Mouse (Mus musculus) embryonic fibroblast, embryonic 13.5 days (primary cell): ENCODE data around the gene Irak3. TPM values are rescaled to one million over a fixed set of nuclear protein-coding genes. Genes with fewer than 3 reads are reported as not detected.

Experiments used
- H3K27ac ChIP-seq: 2 replicates; pipeline ENCODE4 v1.5.1; 2012; ENCODE audit warnings: low read length, control low read depth, inconsistent platforms; ENCODE audit not compliant: insufficient read depth
- H3K4me1 ChIP-seq: 2 replicates; pipeline ENCODE4 v1.6.1; 2011; ENCODE audit warnings: low read length; ENCODE audit not compliant: control insufficient read depth, insufficient read depth
- H3K4me3 ChIP-seq: 2 replicates; pipeline ENCODE4 v1.5.1; 2011; ENCODE audit warnings: mild to moderate bottlenecking, control low read depth, low read length; ENCODE audit not compliant: insufficient read depth
- CTCF ChIP-seq: IDR thresholded peaks from 2 replicates; pipeline ENCODE4 v1.5.1; 2011; ENCODE audit warnings: mild to moderate bottlenecking, control low read depth, low read length, moderate library complexity, borderline replicate concordance; ENCODE audit not compliant: insufficient read depth
- POLR2A ChIP-seq: IDR thresholded peaks from 2 replicates; pipeline ENCODE4 v1.6.1; 2011; ENCODE audit warnings: low read depth, mild to moderate bottlenecking, control low read depth, low read length, moderate library complexity
- polyA plus RNA-seq: library from polyadenylated mRNA; stranded (reverse); fragments of >200 nt; gene quantifications from 2 replicates; pipeline ENCODE4 v1.2.4, GENCODE M21; 2011; ENCODE audit warnings: low read depth; ENCODE audit not compliant: missing spikeins, insufficient read length

Irak3 gene
- polyA plus RNA-seq: 6.8 and 7.7 TPM in 2 replicates

GRCm38 (mm10) chr10:120201961-120202402, at the start of gene Irak3:
Irak3 (minus strand) TSS chr10:120202130.
- peak; percentile 74 for TF ChIP-seq CTCF
- TF ChIP-seq POLR2A: no peak
- H3K4me3 ChIP-seq: peak within 1 kb of the TSS; percentile 39
- H3K27ac ChIP-seq: peak within 1 kb of the TSS; percentile 16
- H3K4me1 ChIP-seq: no peaks in the 10 kb centered on the region

GRCm38 (mm10) chr10:120250911-120251683, 49.2 kb upstream of the Irak3 start:
- Histone ChIP-seq H3K4me3 (no peak overlapping the region), H3K27ac (no peak overlapping the region), H3K4me1 (no peaks in the 10 kb centered on the region)
- no peak for TF ChIP-seq POLR2A
- TF ChIP-seq CTCF: no peak

GRCm38 (mm10) chr10:120246994-120247750, 45.2 kb upstream of the Irak3 start:
- Histone ChIP-seq H3K4me1 (no peaks in the 10 kb centered on the region), H3K4me3 (no peak overlapping the region), H3K27ac (no peak overlapping the region)
- TF ChIP-seq CTCF (no peak), POLR2A (no peak)

- TF ChIP-seq POLR2A (no peak), CTCF (no peak)
- Histone ChIP-seq H3K4me3 (no peak overlapping the region), H3K27ac (no peak overlapping the region), H3K4me1 (no peaks in the 10 kb centered on the region)
Observed at GRCm38 (mm10) chr10:120245681-120246080, 43.8 kb upstream of the Irak3 start.

GRCm38 (mm10) chr10:120242421-120242820, 40.5 kb upstream of the Irak3 start:
- Histone ChIP-seq H3K4me1 (no peaks in the 10 kb centered on the region), H3K4me3 (no peak overlapping the region), H3K27ac (no peak overlapping the region)
- TF ChIP-seq POLR2A (no peak), CTCF (no peak)

GRCm38 (mm10) chr10:120239476-120239875, 37.5 kb upstream of the Irak3 start:
- Histone ChIP-seq H3K27ac (no peak overlapping the region), H3K4me3 (no peak overlapping the region), H3K4me1 (no peaks in the 10 kb centered on the region)
- no peak for TF ChIP-seq CTCF
- TF ChIP-seq POLR2A: no peak

- H3K4me1 ChIP-seq: no peaks in the 10 kb centered on the region
- TF ChIP-seq POLR2A: no peak
- no peak for TF ChIP-seq CTCF
- no peak overlapping the region for H3K27ac ChIP-seq
- H3K4me3 ChIP-seq: no peak overlapping the region
Observed at GRCm38 (mm10) chr10:120238241-120238640, 36.3 kb upstream of the Irak3 start.

GRCm38 (mm10) chr10:120236855-120237254, 34.9 kb upstream of the Irak3 start:
- Histone ChIP-seq H3K27ac (no peak overlapping the region), H3K4me1 (no peaks in the 10 kb centered on the region), H3K4me3 (no peak overlapping the region)
- TF ChIP-seq POLR2A (no peak), CTCF (no peak)

GRCm38 (mm10) chr10:120233655-120234367, 31.9 kb upstream of the Irak3 start:
- Histone ChIP-seq H3K27ac (no peak overlapping the region), H3K4me1 (no peaks in the 10 kb centered on the region), H3K4me3 (no peak overlapping the region)
- TF ChIP-seq CTCF (no peak), POLR2A (no peak)
